Mouse (Mus musculus) lung, postnatal 25 days (tissue): ENCODE measurements around the gene Pde6b.

Experiments used
- DNase-seq: peaks from one replicate; pipeline ENCODE4 v3.0.0; 2022; ENCODE audit warnings: low spot score

Gene Pde6b

DNA sequence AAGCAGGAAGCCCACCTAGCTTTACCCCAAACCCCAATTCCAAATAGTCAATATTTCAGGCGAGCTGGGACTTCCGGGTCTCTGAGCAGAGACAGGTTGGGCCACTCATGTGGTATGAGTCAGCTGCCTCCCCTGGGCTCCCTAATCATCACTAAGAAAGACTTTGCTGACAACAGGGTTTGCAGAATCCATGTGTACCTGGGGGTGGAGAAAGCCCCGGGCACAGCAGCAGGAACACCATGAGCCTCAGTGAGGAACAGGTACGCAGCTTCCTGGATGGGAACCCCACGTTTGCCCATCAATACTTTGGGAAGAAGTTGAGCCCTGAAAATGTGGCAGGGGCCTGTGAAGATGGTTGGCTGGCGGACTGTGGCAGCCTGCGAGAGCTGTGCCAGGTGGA is at the start of gene Pde6b:
Gene Pde6b, plus strand, starts transcription at position 191 of the 400 bp plus-strand sequence.
- no peak for DNase-seq

DNA sequence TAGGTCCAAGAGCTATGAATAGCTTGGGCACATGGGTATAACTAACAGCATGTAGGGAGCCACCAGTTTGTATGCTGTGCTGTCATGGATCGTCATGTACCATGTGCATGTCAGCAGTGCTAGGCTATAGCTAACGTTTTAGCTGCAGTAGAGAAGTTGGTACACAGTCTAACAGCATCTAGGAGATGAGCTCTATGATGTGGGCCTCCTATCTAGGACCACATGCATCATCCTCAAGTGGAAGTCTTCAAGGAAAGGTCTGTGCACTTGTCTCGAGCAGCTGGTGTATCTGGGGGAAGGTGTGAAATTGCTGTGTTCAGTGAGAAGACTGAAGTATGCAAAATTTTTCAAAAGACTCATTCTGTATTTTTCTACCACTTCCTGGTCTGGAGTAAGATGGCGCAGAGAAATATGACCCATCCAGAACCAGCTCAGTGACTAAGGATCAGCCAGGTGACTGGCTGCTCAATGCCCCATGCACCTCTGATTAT is 44.5 kb upstream of the Pde6b start:
- DNase-seq, result no peak

DNA sequence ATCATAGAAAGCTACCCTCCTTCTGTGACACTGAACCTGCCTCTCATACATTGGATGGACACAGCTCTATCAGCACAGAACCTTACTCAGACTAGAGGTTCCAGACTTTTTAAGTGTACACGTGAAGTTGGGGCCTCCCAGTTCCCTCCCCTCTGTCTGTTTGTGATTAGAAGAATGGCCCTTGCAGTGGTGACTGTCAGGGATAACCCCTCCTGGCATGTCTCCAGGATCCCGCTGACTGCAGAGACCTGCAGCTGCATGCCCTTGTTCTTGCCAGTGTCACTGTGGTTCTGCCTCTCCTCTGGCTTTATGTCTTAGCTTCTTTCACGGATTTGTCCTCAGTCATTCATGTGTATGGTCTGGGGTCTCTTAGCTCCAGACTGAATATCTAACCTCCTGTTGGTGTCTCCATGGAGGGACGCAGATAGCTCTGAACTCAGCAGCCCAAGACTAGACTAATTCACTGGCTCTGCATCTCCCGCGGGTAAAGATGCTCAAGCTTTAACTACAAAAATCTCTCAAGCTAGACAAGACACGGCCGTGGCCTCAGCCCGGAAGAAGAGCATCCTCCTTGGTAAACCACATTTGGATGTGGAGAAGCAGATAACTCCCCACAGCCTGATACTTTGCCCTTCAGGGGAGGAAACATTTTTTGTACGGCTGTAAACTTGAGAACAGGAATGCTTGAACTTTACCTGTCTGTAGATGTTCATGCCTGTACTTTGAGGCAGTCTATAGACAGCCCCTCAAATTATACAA is 42.7 kb upstream of the Pde6b start:
- DNase-seq, result no peak

DNA sequence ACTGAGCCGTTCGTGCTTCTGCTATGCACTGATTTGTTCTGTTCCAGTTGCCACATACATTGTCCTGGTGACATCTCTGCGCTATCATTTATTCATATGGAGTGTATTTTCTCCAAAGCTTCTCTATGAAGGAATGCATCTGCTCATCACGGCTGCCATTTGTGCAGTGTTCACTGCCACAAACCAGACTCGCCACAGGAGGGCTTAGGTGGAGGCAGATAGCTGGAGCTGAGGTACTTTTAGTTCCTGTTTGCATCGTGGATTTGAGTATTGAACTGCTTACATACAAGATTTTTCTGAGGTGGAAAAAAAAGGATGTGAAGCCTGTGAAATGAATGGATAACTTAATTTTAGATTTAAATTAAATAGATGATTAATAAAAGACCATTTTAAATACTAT is 40.3 kb upstream of the Pde6b start:
- DNase-seq, result no peak

DNA sequence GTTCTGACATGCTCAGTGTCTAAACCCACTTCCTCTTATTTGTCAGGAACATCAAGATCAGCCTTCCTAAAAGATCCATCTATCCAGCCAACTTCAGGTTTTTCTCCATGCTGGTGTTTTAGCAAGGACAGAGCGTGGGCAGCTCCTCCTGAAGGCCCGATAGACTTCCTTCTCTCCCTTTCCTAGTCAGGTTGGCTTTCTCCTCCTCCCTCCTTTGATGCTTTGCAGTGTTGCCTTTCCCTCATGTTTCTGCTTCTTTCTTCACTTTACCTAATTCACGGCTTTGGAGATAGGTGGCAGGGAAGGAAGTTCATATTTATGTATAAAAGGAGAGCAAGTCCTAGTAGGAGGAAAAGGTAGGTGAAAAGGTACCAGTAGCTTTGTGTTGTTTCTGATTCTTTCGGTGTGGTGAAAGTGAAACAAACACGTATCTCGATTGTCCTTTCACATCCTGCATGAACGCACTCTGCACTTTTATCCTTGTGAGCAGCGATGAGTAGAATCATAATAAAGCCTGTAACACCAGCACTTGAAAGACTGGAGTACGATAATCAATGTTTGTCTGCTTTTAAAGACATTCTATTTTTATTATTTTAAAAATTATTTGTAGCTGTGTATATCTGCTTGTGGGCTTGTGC is 38.6 kb upstream of the Pde6b start:
- DNase-seq, result no peak

DNA sequence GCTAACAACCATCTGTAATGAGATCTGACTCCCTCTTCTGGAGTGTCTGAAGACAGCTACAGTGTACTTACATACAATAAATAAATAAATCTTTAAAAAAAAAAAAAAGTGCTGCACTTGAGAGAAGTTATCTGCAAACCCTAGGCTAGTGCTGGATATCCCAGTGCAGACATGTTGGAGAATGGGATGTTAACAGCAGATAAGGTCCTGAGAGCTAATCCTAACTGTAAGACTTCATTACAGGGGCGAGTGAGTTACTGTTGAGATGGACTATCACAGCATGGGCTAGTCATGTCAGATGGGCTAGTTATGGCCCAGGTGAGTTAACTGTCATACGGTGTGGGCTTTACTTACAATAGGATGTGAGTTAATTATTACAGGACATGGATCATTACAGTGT is 34.1 kb upstream of the Pde6b start:
- no peak for DNase-seq

DNA sequence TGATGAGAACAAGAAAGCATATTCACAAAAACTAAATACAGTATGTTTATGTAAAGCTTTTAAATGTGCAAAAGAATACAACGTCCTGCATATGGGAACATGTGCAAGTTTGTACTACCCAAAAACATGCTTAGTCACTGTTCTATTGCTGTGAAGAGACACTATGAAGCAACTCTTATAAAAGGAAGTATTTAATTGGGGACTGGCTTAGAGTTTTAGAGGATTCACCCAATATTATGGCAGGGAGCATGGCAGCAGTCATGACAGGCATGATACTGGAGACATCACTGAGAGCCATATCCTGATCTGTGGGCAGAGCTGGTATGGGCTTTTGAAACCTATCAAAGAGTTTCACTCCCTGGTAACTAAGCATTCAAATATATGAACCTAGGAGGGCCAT is 30.3 kb upstream of the Pde6b start:
- no peak for DNase-seq

DNA sequence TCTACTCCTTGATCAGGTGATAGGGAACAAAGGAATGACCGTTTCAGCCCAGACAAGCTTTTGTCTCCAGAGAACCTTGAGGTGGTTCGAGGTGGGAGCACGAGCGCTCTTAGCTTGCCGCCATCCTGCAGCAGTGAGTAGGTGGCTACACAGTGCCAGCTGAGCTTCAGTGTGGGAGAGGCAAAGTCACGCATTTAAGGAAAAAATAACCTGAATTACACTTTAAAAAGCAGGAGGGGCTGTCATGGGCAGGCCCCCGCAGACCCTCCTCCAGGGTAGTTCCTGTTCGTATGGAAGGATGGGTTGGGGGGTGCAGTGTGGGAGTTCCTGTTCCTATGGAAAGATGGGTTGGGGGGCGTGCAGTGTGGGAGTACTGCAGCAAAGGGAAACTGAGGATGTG is 28.7 kb upstream of the Pde6b start:
- no peak for DNase-seq

DNA sequence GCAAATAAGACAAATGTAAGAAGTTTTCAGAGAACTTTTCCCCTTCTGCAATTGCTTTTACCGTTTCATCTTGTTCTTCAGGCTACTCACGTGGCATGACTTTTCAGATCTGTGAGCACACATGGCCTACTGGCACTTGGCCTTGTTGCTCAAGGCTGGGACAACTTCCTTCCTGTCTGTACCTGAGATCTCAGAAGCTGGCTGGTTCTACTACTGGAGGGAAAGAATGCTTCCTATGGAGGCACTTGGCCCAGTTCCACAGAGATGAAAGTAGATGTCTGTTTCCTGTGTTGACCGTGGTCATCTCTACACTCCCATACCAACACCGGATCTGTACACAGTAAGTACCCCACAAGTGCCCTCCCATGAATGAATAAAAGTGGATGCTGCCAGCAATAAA is 28.0 kb upstream of the Pde6b start:
- no peak for DNase-seq

DNA sequence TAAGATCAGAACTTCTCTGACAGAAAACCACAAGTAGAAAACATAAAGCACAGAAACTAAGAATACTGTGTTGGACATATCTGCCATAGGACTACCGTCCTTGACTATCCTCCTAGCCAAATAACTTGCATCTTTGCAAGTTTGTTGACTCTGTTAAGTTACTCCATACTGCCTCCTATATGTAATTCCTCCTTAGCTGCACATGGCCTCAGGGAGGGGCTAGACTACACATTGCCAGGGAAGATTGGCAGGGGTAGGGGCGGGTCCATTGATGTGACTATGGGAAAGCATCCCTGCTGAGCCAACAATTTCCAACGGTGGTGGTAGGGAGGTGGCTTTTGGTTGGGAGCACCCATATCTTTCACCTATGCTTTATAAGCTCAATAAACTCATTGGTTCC is 25.9 kb upstream of the Pde6b start:
- no peak for DNase-seq

DNA sequence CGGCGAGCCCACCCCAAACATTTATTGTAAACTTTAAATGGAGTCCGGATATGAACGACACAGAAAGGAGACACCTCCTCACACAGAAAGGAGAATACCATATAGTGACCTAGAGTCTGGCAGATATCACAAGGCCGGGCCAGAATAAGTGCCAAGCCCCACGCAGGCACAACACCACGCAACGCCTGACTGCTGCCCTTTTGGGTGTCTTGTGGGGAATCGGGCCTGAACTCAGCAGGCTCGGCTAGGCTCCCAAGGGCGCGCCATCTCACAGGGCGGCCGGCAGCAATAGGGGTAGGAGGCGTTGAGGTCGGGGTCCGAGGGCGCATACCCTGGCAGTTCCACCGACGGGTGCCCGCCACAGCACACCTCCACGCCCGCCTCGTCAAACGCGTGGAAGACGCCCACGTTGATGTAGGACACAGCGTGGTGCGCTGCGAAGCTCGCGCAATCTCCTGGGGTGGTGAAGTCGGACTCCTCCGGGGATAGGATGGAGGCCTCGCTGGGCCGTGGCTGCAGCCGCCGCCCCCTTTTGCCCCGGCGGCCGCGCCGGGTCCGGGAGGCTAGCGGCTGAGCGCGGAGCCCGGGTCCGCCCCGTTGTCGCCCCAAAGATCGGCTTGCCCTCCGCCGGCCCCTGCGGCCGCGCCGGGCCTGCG is 21.7 kb upstream of the Pde6b start:
- no peak for DNase-seq

DNA sequence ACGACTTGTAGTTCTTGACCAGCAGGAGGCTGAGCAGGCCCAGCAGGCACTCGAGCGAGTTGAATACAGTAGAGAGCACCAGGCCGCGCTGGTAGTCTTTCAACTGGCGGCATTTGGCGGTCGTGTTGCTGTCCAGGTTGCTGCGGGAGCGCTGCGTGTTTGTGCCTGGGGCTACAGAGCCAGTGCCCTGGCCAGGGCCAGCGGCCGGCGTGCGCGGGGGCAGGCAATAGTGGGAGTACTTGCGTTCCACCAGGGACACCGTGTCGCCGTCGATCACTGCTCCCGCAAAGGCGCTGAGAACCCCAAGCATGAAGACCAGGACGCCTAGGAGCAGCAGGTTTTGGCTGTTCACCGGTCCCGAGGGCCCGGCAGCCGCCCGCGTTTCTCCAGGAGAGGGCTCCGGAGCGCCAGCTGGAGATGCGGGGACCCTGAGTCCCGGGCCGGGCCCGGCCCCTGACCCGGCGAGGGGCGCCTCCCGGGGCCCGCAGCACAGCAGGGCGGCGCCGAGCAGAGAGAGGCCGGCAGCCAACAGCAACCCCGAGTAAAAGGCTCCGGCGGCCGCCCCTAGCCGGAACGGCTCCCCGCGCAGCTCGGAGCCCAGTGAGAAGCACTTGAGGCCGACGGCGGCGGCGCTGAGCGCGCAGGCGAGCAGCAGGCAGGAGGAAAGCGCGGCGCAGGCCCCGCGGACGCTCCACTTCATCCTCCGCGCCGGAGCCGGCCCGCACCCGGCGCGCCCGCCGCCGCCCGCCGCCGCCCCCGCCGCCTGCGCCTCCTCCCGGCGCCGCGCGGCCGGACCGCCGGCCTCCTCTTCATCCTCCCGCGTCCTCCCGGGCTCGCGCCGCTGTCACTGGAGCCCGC is 21.0 kb upstream of the Pde6b start:
- DNase-seq, result no peak

DNA sequence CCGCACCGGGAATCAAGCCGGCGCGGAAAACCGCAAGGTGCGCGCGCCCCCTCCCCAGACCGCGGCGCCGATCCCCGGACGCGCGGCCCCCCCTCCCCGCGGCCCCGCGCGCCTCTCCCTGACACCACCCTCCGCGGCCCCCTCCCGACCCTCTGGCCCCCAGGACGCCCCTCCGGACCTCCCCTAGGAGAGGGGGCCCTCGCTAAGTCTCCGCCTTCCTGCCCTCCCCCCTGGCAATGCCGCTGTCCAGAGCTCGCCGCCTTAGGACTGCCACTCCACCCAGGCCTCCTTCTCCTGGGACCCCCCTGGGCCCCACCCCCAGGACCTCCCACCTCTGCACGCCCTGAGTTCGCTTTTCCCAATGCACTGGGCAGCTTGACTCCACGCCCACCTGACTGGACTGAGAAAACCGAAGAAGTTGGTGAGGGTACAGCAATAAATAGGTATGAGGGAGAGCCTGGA is 20.3 kb upstream of the Pde6b start, which contains the start of gene Gm42517:
Gene Gm42517, minus strand, starts transcription at position 52 of the 462 bp plus-strand sequence.
- DNase-seq, result no peak

DNA sequence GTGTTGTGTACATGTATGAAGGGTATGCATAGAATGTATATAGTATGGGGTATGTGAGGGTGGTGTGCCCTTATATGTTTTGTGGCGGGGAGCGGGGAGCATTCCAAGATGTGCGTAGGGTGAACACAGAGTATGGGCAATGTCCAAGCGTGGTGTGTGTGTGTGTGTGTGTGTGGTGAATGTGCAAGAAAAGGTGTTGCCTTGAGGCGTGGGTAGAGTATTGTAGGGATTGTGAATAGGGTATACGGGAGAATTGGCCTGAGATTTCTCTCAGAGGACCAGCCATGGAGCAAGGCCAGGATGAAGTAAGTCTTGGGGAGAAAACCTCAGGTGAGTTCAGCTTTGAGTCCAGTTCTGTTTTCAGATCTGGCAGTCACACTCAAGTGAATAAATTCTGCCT is 19.7 kb upstream of the Pde6b start:
- DNase-seq, result no peak

DNA sequence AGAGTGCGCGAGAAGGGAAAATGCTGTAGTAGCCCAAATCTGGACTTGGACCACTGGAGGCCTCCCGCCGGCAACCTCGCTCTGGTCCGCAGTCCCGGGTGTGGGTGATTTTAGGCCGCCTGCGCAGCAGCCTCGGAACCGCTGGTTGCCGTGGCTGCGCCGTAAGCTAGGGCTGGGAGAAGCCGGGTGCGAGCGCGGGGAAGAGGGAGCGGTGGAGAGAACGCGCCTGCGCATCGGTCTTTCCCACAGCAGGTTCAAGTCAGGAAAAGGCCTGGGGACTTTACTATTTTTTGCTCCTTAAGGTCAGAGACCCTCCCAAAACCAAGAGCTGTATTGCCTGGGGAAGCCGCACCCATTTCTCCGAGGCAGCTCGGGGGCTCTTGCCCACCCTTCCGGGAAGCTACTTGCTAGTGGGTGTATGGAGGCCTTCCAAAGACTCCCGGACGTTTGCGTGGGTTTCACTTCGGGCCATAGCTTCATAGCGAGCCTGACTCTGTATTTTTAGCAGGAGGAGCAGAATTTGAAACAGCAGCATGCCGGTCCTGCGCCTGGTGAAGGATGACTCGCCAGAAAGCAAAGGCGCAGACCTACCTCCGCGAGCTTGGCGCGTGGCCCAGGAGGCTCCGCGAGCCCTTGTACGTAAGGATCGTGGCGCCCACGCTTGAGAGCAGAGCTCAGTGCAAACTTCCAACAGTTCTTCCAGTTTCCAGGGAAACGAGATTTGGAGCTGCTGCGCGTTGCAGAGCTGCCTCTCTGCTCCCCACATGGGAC is 19.2 kb upstream of the Pde6b start:
- DNase-seq, result peak; percentile 5

DNA sequence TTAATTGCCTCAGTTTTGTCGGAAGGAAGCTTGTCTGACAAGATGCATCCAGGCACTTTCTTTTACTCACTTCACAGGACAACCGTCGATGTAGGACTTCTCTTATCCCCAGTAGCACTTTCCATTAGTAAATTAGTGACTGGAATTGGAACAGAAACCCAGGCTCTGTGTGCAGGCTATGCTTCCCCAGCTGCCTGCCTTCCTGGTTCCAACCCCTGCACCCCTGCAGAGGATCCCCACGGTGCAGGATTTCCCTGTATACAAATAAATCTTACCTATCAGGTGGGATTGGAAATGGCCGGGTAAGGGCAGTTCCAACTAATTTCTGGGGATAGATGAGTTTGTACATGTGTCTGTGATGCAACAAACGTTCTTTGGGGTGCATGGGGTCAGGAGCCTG is 18.2 kb upstream of the Pde6b start:
- DNase-seq, result no peak

DNA sequence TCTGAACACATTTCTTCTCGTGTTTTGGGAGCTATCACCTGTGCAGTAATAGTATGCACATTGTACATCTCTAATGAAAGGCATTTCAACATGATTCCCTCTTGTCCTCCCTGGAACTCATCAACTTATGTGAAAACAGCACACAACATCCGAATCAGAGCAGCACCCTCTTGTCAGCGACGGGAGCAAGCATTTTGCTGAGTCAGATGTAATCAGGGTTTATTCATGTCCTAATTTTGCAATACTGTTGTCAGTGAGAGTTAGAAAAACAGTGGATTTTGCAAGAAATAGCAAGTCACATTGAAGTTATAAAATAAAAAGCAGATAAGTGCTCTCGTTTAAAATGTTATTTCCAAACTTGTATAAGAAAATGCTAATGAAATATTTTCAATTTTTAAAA is 14.1 kb upstream of the Pde6b start:
- DNase-seq, result no peak

DNA sequence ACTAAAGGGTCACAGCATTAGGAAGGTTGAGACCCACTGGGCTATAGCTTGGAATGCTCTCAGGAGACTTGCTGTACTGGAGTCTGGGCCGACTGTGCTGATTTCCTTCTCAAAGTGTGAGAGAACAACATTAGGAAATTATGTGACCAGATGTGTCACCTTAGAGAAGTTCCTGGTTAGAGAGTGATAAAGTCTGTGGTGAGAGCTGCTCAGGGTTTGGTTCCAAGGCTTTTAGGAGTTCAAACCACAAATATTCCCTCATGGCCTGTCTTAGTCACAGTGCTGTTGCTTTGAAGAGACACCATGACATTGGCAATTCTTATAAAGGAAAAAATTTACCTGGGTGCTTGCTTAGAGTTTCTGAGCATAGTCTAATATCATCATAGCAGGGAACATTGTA is 12.1 kb upstream of the Pde6b start:
- no peak for DNase-seq

DNA sequence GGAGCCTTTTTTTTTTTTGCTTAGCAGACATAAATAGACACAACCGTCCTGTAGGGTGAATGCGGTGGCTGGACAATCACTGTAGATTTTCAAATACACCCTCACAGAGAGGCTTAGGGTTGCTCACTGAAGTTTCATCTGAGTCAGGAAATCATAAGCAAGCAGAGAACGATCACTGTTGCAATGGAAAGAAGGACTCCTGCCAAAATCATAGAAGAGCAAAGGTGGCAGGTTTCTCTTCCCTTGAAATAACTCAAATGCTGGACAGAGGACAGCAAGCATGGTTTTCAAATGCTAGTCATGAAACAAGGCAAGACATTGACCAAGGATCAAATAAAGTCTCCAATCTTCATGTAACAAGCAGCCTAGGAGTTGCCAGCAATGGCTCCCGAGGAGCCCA is 9.8 kb upstream of the Pde6b start:
- no peak for DNase-seq

DNA sequence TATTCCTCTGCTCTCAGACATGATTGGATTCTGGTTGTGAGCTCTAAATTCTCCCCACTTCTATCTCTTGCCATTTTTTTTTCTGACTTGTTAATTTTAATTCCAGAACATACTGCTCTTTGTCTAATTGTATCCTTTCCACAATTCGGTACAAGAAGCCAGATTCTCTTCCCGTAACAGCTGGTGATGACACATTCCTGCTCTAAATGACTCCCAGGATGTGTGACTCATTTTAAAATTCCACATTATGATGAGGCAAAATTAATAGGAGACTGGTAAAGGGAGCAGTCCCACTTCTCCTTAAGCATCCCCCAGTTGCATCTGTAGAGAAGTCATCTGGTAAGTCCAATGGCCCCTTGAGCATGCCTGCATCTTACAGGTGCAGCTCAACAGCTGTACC is 2.6 kb upstream of the Pde6b start:
- DNase-seq, result no peak

DNA sequence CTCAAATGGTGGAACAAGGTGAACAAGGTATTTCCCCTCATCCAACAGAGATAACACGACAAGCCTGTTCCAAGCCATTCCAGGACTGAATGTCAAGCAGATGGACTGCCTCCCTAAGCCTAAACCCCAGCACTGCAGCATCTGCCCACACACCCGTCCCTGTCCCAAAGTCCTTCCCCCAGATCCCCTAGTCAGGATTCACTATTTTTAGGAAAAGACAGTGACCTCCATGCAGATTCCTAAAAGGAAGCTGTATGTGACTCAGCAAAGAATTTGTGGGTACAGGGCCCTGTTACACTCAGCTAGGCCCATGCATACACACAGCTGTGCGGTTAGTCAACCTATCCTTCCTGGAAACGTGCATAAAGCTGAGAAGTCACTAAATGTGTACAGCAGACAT is 1.7 kb upstream of the Pde6b start:
- no peak for DNase-seq
